Mouse (Mus musculus): ENCODE measurements around the gene Snx14. TPM values are rescaled to one million over a fixed set of nuclear protein-coding genes. Genes with fewer than 3 reads are reported as not detected.

Gene Snx14
- total RNA-seq (2023): 22.6 to 26.8 TPM (median 24.8 TPM) in 4 replicates

DNA sequence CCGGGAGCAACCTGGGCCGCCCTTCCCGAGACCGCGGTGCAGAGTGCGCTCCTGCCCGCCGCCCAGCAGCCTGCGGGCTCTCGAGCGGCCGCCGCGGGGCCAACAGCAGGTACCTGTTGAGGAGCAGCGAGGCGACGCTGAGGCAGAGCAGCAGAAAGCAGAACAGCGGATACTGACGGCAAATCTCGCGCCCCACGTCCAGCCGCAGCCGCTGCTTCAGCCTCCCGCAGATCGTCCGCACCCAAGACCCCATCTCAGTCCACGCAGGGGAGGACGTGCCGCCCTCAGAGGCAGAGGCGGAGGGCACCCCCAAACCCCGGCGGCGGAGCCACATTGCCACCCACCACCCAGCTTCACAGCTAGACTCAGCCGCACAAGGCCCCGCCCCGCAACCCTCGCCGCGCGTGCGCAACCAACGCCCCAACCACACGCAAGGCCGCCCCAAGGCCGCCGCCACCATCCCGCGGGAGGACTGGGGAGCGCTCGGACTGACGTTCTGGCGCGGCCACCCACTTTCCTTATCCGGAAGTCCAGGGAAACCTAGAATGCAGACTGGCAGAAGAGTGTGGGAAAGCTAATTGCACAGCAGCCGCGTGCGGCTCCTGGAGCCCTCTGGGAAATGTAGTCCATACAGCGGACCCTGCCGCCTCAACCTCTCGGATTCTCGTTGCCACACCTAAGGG lies at the start of gene Snx14:
TSS of gene Snx14 (minus strand) at position 404 of the 683 bp plus-strand sequence.

DNA sequence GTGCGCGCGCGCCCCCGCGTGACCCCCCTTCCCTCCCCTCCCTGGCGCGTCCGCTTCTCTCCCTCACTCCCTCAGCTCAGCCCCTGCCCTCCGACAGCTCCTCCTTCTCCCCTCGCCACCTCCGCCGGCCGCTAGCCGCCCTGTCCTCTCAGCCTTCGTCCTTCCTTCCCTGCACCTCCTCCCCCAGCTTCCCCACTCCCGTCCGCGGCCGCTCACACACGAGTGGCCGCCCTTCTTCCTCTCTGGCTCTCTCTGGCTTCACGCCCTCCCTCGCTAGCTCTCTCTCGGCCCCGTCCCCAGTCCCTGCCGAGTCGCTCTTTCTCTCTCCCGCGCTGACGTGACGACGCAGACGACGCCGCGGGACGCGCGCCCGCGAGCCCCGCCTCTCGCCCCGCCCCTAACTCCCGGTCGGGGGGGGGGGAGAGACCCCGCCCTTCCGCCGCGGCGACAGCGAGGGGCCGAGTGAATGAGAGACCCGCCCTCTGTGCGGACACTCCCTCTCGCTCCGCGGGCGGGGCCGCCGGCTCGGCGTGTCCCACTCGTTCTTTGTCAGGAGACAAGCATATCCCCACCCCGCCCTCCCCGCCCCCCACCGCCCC lies 43.6 kb upstream of the Snx14 start, which contains the start of gene Syncrip:
TSS of gene Syncrip (minus strand) at position 345 of the 599 bp plus-strand sequence.

DNA sequence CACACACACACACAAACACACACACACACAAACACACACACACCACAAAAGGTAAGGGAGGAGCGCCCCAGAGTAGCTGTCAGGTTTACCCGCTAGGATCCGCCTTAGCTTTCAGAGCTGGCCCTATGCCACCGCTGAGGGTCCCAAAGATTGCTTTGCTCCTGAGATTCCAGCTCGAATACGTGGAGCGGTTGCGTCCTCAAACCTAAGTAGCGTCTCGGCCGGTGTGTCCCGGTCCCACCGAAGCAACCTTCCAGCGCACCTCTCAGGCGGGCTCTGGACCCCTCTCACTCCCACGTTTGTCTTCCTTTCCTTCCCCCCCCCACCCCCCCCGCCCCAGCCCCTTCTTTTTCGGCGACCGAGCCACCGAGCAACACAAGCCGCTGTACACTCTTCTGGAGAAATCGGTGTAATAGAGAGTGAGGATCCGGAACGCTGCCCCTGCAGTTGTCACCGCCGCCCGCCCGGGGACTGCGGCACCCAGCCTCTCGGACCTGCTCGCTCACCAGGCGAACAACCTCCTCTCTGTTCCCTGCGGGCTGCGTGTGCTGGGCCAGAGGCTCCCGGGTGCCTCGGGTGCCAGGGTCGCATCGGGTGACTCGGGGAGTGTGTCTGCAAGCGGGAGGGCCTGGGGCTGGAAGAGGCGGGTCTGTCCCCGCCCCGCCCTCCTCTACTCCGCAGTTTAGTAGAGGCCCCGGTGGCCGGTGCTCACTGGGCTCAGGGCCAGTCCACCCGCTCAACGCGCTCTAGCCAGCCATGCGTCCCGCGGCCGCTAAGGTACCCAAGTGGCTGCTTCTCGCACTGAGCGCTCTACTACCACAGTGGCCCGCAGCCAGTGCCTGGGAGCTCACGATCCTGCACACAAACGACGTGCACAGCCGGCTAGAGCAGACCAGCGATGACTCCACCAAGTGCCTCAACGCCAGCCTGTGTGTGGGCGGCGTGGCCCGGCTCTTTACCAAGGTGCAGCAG lies 111.5 kb downstream of the Snx14 start, which contains the start of gene Nt5e:
TSS of gene Nt5e (plus strand) at position 268 of the 972 bp plus-strand sequence.

Other genes starting within 250 kb of the Snx14 start
- 8.0 to 10.7 TPM (median 8.7 TPM) in 4 replicates for gene Nt5e, start 111.8 kb downstream of the Snx14 start, total RNA-seq (2023)
- 1.3 to 4.1 TPM (median 2.2 TPM) in 4 replicates for gene Gm20537, start 17.7 kb upstream of the Snx14 start, total RNA-seq (2023)
- gene Syncrip, start 43.6 kb upstream of the Snx14 start, total RNA-seq (2023): 106 to 115 TPM (median 109 TPM) in 4 replicates
- 7.0 to 8.3 TPM (median 7.7 TPM) in 4 replicates for gene Zfp949, start 109.1 kb upstream of the Snx14 start, total RNA-seq (2023)
- not detected in 4 replicates for gene Trim43a, start 141.9 kb upstream of the Snx14 start, total RNA-seq (2023)

All from B cell, adult 62 days (primary cell).